Mouse (Mus musculus) heart, embryonic 16.5 days (tissue): ENCODE measurements at regions not wholly inside any gene's neighbourhood (a gene's known extent, or its start where the extent isn't known, plus 50 kb on each side); places are given as distances from the start of the nearest gene placed in this dataset.

ENCODE experiments used
- ATAC-seq: fragments of 200-750 bp; cut with Nextera tagmentation; replicated peaks from 2 replicates; pipeline ENCODE4 v1.8.0; 2017; ENCODE audit warnings: moderate number of reproducible peaks; ENCODE audit not compliant: insufficient read depth, low FRiP score; ENCODE audit errors: extremely low read depth
- H3K27ac ChIP-seq: fragments of 300-500 bp; sonication (generic); 2 replicates; pipeline ENCODE4 v1.5.1; 2014; ENCODE audit warnings: mild to moderate bottlenecking, low read length, control low read depth, moderate library complexity
- H3K27me3 ChIP-seq: fragments of 300-500 bp; sonication (generic); 2 replicates; pipeline ENCODE4 v1.6.1; 2014; ENCODE audit warnings: low read length, mixed read lengths; ENCODE audit not compliant: control insufficient read depth, insufficient read depth
- H3K36me3 ChIP-seq: fragments of 300-500 bp; sonication (generic); 2 replicates; pipeline ENCODE4 v1.6.1; 2014; ENCODE audit not compliant: control insufficient read depth, insufficient read depth
- H3K4me1 ChIP-seq: fragments of 300-500 bp; sonication (generic); 2 replicates; pipeline ENCODE4 v1.6.1; 2014; ENCODE audit warnings: low read length, mixed read lengths; ENCODE audit not compliant: control insufficient read depth, insufficient read depth
- H3K4me2 ChIP-seq: fragments of 300-500 bp; sonication (generic); 2 replicates; pipeline ENCODE4 v1.6.1; 2014; ENCODE audit warnings: low read depth, mild to moderate bottlenecking, control low read depth, low read length
- H3K4me3 ChIP-seq: fragments of 300-500 bp; sonication (generic); 2 replicates; pipeline ENCODE4 v1.5.1; 2014; ENCODE audit warnings: mild to moderate bottlenecking, control low read depth, low read length
- H3K9ac ChIP-seq: fragments of 300-500 bp; sonication (generic); 2 replicates; pipeline ENCODE4 v1.6.1; 2014; ENCODE audit warnings: low read length, control low read depth
- H3K9me3 ChIP-seq: fragments of 300-500 bp; sonication (generic); replicated peaks from 2 replicates; pipeline ENCODE4 v1.6.1; 2016; ENCODE audit warnings: low read length; ENCODE audit not compliant: control insufficient read depth
- WGBS: fragments of 180-500 bp; shearing (Covaris S2); extraction: QIAGEN DNeasy Blood & Tissue Kit; methylation state at CpG from one replicate; pipeline ENCODE4 v1.1.7; 2014; 5-methylcytosine and 5-hydroxymethylcytosine counted together

- H3K27ac ChIP-seq, result no peak overlapping the region
- no peak overlapping the region for H3K9ac ChIP-seq
- no peak overlapping the region for H3K4me3 ChIP-seq
- no peaks in the 10 kb centered on the region for H3K36me3 ChIP-seq
- H3K9me3 ChIP-seq, result no peaks in the 10 kb centered on the region
- no peak overlapping the region for H3K4me2 ChIP-seq
- ATAC-seq, result no peak
- H3K27me3 ChIP-seq, result no peaks in the 10 kb centered on the region
- no peaks in the 10 kb centered on the region for H3K4me1 ChIP-seq
- WGBS, result 75% methylated on average over 6 of the region's 6 CpGs
These were observed 162.0 kb downstream of the 4930544G11Rik start for GRCm38 (mm10) chr6:66114366-66114765.

- Histone ChIP-seq H3K4me2 (no peak overlapping the region), H3K4me3 (no peak overlapping the region), H3K36me3 (no peaks in the 10 kb centered on the region), H3K4me1 (peaks cover 7% of the 10 kb centered on the region; the same call in 1 of the 2 replicates), H3K27me3 (no peaks in the 10 kb centered on the region), H3K27ac (no peak overlapping the region), H3K9me3 (no peaks in the 10 kb centered on the region), H3K9ac (no peak overlapping the region)
- 61% methylated on average over 5 of the region's 5 CpGs for WGBS
- no peak for ATAC-seq
These were observed 169.2 kb downstream of the 4930544G11Rik start for GRCm38 (mm10) chr6:66121479-66122183.

GRCm38 (mm10) chr6:66124292-66124691 lies 171.9 kb downstream of the 4930544G11Rik start:
- no peak overlapping the region for H3K27ac ChIP-seq
- peaks cover 7% of the 10 kb centered on the region; the same call in 1 of the 2 replicates for H3K4me1 ChIP-seq
- no peaks in the 10 kb centered on the region for H3K27me3 ChIP-seq
- no peaks in the 10 kb centered on the region for H3K9me3 ChIP-seq
- ATAC-seq, result no peak
- no peaks in the 10 kb centered on the region for H3K36me3 ChIP-seq
- no peak overlapping the region for H3K9ac ChIP-seq
- 70% methylated on average over 1 of the region's 1 CpGs for WGBS
- no peak overlapping the region for H3K4me2 ChIP-seq
- no peak overlapping the region for H3K4me3 ChIP-seq

GRCm38 (mm10) chr6:66151786-66152185 lies 199.4 kb downstream of the 4930544G11Rik start:
- H3K27ac ChIP-seq, result no peak overlapping the region
- H3K4me3 ChIP-seq, result no peak overlapping the region
- H3K36me3 ChIP-seq, result no peaks in the 10 kb centered on the region
- H3K27me3 ChIP-seq, result no peaks in the 10 kb centered on the region
- H3K4me1 ChIP-seq, result no peaks in the 10 kb centered on the region
- H3K9me3 ChIP-seq, result no peaks in the 10 kb centered on the region
- ATAC-seq, result no peak; the same call in 1 of the 2 replicates
- WGBS, result 83% methylated on average over 3 of the region's 3 CpGs
- H3K9ac ChIP-seq, result no peak overlapping the region
- H3K4me2 ChIP-seq, result no peak overlapping the region

- WGBS, result 79% methylated on average over 2 of the region's 2 CpGs
- Histone ChIP-seq H3K27me3 (no peaks in the 10 kb centered on the region), H3K36me3 (no peaks in the 10 kb centered on the region), H3K27ac (no peak overlapping the region), H3K9ac (no peak overlapping the region), H3K9me3 (no peaks in the 10 kb centered on the region), H3K4me3 (no peak overlapping the region), H3K4me2 (no peak overlapping the region), H3K4me1 (no peaks in the 10 kb centered on the region)
- 0 out of 2 replicates have a peak, but pooled peaks have one; percentile 10 for ATAC-seq
These were observed 202.4 kb downstream of the 4930544G11Rik start for GRCm38 (mm10) chr6:66154831-66155230.

GRCm38 (mm10) chr6:66160805-66161204 lies 208.4 kb downstream of the 4930544G11Rik start:
- no peak overlapping the region for H3K4me3 ChIP-seq
- H3K4me2 ChIP-seq, result no peak overlapping the region
- ATAC-seq, result no peak
- H3K9ac ChIP-seq, result no peak overlapping the region
- H3K4me1 ChIP-seq, result no peaks in the 10 kb centered on the region
- H3K36me3 ChIP-seq, result no peaks in the 10 kb centered on the region
- H3K27me3 ChIP-seq, result no peaks in the 10 kb centered on the region
- WGBS, result 58% methylated on average over 2 of the region's 2 CpGs
- H3K9me3 ChIP-seq, result no peaks in the 10 kb centered on the region
- H3K27ac ChIP-seq, result no peak overlapping the region

GRCm38 (mm10) chr6:66168913-66169312 lies 216.5 kb downstream of the 4930544G11Rik start:
- no peak overlapping the region for H3K9ac ChIP-seq
- no peak overlapping the region for H3K27ac ChIP-seq
- no peaks in the 10 kb centered on the region for H3K36me3 ChIP-seq
- H3K4me3 ChIP-seq, result no peak overlapping the region
- no peaks in the 10 kb centered on the region for H3K9me3 ChIP-seq
- no peak for ATAC-seq
- no peak overlapping the region for H3K4me2 ChIP-seq
- H3K27me3 ChIP-seq, result no peaks in the 10 kb centered on the region
- 46% methylated on average over 3 of the region's 3 CpGs for WGBS
- H3K4me1 ChIP-seq, result no peaks in the 10 kb centered on the region

GRCm38 (mm10) chr6:66197990-66198389 lies 245.6 kb downstream of the 4930544G11Rik start:
- H3K9ac ChIP-seq, result no peak overlapping the region
- H3K4me1 ChIP-seq, result peaks cover 7% of the 10 kb centered on the region
- H3K4me3 ChIP-seq, result no peak overlapping the region
- H3K27me3 ChIP-seq, result no peaks in the 10 kb centered on the region
- no peak for ATAC-seq
- no peaks in the 10 kb centered on the region for H3K9me3 ChIP-seq
- WGBS, result 87% methylated on average over 1 of the region's 1 CpGs
- no peak overlapping the region for H3K27ac ChIP-seq
- H3K4me2 ChIP-seq, result no peak overlapping the region
- no peaks in the 10 kb centered on the region for H3K36me3 ChIP-seq

GRCm38 (mm10) chr6:66200136-66200790 lies 247.9 kb downstream of the 4930544G11Rik start:
- Histone ChIP-seq H3K9me3 (no peaks in the 10 kb centered on the region), H3K27ac (no peak overlapping the region), H3K4me1 (peaks cover 7% of the 10 kb centered on the region), H3K36me3 (no peaks in the 10 kb centered on the region), H3K4me3 (no peak overlapping the region), H3K4me2 (peak overlapping the region; percentile 35), H3K27me3 (no peaks in the 10 kb centered on the region), H3K9ac (no peak overlapping the region)
- 11% methylated on average over 6 of the region's 6 CpGs for WGBS
- no peak for ATAC-seq
